Mouse (Mus musculus) ovary, postnatal 14 days (tissue): ENCODE data around the gene Bms1.

Experiments
- DNase-seq: peaks from one replicate; pipeline ENCODE4 v3.0.0; 2022; ENCODE audit warnings: low spot score

The Bms1 gene

GRCm38 (mm10) chr6:118365781-118366180 lies 53.5 kb downstream of the Bms1 start:
- DNase-seq = no peak

GRCm38 (mm10) chr6:118350342-118350741 lies 68.9 kb downstream of the Bms1 start:
- no peak for DNase-seq

- no peak for DNase-seq
Observed at GRCm38 (mm10) chr6:118348186-118348585, 71.1 kb downstream of the Bms1 start.

- no peak for DNase-seq
Observed at GRCm38 (mm10) chr6:118347291-118347690, 72.0 kb downstream of the Bms1 start.

- DNase-seq = no peak
Observed at GRCm38 (mm10) chr6:118341861-118342485, 77.3 kb downstream of the Bms1 start.

- DNase-seq = no peak
Observed at GRCm38 (mm10) chr6:118337660-118338059, 81.6 kb downstream of the Bms1 start.

- DNase-seq = no peak
Observed at GRCm38 (mm10) chr6:118336541-118337480, 82.5 kb downstream of the Bms1 start.

GRCm38 (mm10) chr6:118335934-118336450 lies 83.3 kb downstream of the Bms1 start:
- no peak for DNase-seq

GRCm38 (mm10) chr6:118333861-118334260 lies 85.4 kb downstream of the Bms1 start:
- no peak for DNase-seq
